Mouse (Mus musculus) liver, embryonic 15.5 days (tissue): ENCODE measurements around the gene Lect2. TPM values are rescaled to one million over a fixed set of nuclear protein-coding genes. Genes with fewer than 3 reads are reported as not detected.

Experiments used
- ATAC-seq: fragments of 200-750 bp; cut with Nextera tagmentation; 2 replicates; pipeline ENCODE4 v1.8.0; 2017; ENCODE audit warnings: moderate number of reproducible peaks, mild to moderate bottlenecking, moderate library complexity; ENCODE audit not compliant: insufficient read depth
- H3K27ac ChIP-seq: fragments of 300-500 bp; sonication (generic); replicated peaks from 2 replicates; pipeline ENCODE4 v1.5.1; 2015; ENCODE audit warnings: mild to moderate bottlenecking, inconsistent platforms
- H3K27me3 ChIP-seq: fragments of 300-500 bp; sonication (generic); 2 replicates; pipeline ENCODE4 v1.6.1; 2015; ENCODE audit warnings: mild to moderate bottlenecking, inconsistent platforms
- H3K36me3 ChIP-seq: fragments of 300-500 bp; sonication (generic); replicated peaks from 2 replicates; pipeline ENCODE4 v1.6.1; 2015; ENCODE audit warnings: moderate library complexity, mild to moderate bottlenecking, inconsistent platforms
- H3K4me1 ChIP-seq: fragments of 300-500 bp; sonication (generic); replicated peaks from 2 replicates; pipeline ENCODE4 v1.6.1; 2015; ENCODE audit warnings: inconsistent platforms
- H3K4me2 ChIP-seq: fragments of 300-500 bp; sonication (generic); 2 replicates; pipeline ENCODE4 v1.6.1; 2015; ENCODE audit warnings: moderate library complexity, mild to moderate bottlenecking, inconsistent platforms
- H3K4me3 ChIP-seq: fragments of 300-500 bp; sonication (generic); replicated peaks from 2 replicates; pipeline ENCODE4 v1.5.1; 2015; ENCODE audit warnings: mild to moderate bottlenecking, inconsistent platforms
- H3K9ac ChIP-seq: fragments of 300-500 bp; sonication (generic); 2 replicates; pipeline ENCODE4 v1.6.1; 2015; ENCODE audit warnings: moderate library complexity, mild to moderate bottlenecking, inconsistent platforms
- H3K9me3 ChIP-seq: fragments of 300-500 bp; sonication (generic); replicated peaks from 2 replicates; pipeline ENCODE4 v1.6.1; 2016; ENCODE audit warnings: inconsistent platforms
- WGBS: fragments of 180-500 bp; shearing (Covaris S2); methylation state at CpG from one replicate; pipeline ENCODE4 v1.1.7; 2015; ENCODE audit warnings: mixed read lengths; ENCODE audit not compliant: insufficient replicate concordance; 5-methylcytosine and 5-hydroxymethylcytosine counted together
- polyA plus RNA-seq: library from polyadenylated mRNA; unstranded; fragments of >200 nt; fragmentation: Nextera tagmentation; extraction: Ambion mirVana; gene quantifications from 2 replicates; pipeline ENCODE4 v1.2.1, GENCODE M21; 2015

The Lect2 gene
- polyA plus RNA-seq, 1 experiment from 2014 or later = 50.1 TPM

- no peak overlapping the region for H3K9ac ChIP-seq
- no peaks in the 10 kb centered on the region for H3K9me3 ChIP-seq
- H3K4me2 ChIP-seq = no peak overlapping the region
- H3K27me3 ChIP-seq = no peaks in the 10 kb centered on the region
- WGBS = 36% methylated on average over 6 of the region's 6 CpGs
- H3K27ac ChIP-seq = no peak overlapping the region
- no peaks in the 10 kb centered on the region for H3K36me3 ChIP-seq
- no peak for ATAC-seq
- H3K4me3 ChIP-seq = no peak overlapping the region
- H3K4me1 ChIP-seq = no peaks in the 10 kb centered on the region
Observed at GRCm38 (mm10) chr13:56506871-56507496, 41.3 kb downstream of the Lect2 start.

GRCm38 (mm10) chr13:56501866-56502420 lies 46.4 kb downstream of the Lect2 start:
- no peak for ATAC-seq
- Histone ChIP-seq H3K9ac (no peak overlapping the region), H3K36me3 (no peaks in the 10 kb centered on the region), H3K27ac (no peak overlapping the region), H3K4me1 (no peaks in the 10 kb centered on the region), H3K27me3 (no peaks in the 10 kb centered on the region), H3K9me3 (no peaks in the 10 kb centered on the region), H3K4me2 (no peak overlapping the region), H3K4me3 (no peak overlapping the region)
- WGBS = 21% methylated on average over 6 of the region's 6 CpGs

- ATAC-seq = no peak
- no peaks in the 10 kb centered on the region for H3K9me3 ChIP-seq
- no peak overlapping the region for H3K4me3 ChIP-seq
- 76% methylated on average over 8 of the region's 8 CpGs for WGBS
- no peaks in the 10 kb centered on the region for H3K27me3 ChIP-seq
- no peaks in the 10 kb centered on the region for H3K4me1 ChIP-seq
- no peak overlapping the region for H3K27ac ChIP-seq
- no peak overlapping the region for H3K4me2 ChIP-seq
- H3K9ac ChIP-seq = no peak overlapping the region
- no peaks in the 10 kb centered on the region for H3K36me3 ChIP-seq
Observed at GRCm38 (mm10) chr13:56500636-56501035, 47.7 kb downstream of the Lect2 start.

GRCm38 (mm10) chr13:56500132-56500531 lies 48.2 kb downstream of the Lect2 start:
- 59% methylated on average over 3 of the region's 3 CpGs for WGBS
- no peaks in the 10 kb centered on the region for H3K36me3 ChIP-seq
- H3K9me3 ChIP-seq = no peaks in the 10 kb centered on the region
- no peaks in the 10 kb centered on the region for H3K4me1 ChIP-seq
- no peak overlapping the region for H3K4me3 ChIP-seq
- H3K9ac ChIP-seq = no peak overlapping the region
- no peak for ATAC-seq
- no peak overlapping the region for H3K4me2 ChIP-seq
- H3K27ac ChIP-seq = no peak overlapping the region
- H3K27me3 ChIP-seq = no peaks in the 10 kb centered on the region

GRCm38 (mm10) chr13:56494440-56494839 lies 53.9 kb downstream of the Lect2 start:
- Histone ChIP-seq H3K4me1 (no peaks in the 10 kb centered on the region), H3K4me3 (no peak overlapping the region), H3K9ac (no peak overlapping the region), H3K27ac (no peak overlapping the region), H3K27me3 (no peaks in the 10 kb centered on the region), H3K4me2 (no peak overlapping the region), H3K9me3 (no peaks in the 10 kb centered on the region), H3K36me3 (no peaks in the 10 kb centered on the region)
- ATAC-seq = no peak
- 53% methylated on average over 3 of the region's 3 CpGs for WGBS

Other genes starting within 250 kb of the Lect2 start
- not detected in 2 replicates for gene Gm3045, start 121.9 kb downstream of the Lect2 start, polyA plus RNA-seq
- 0.93 and 1.3 TPM in 2 replicates for gene Slc25a48, start 110.1 kb downstream of the Lect2 start, polyA plus RNA-seq
- gene Il9, start 66.3 kb downstream of the Lect2 start, polyA plus RNA-seq = not detected in 2 replicates
- gene Fbxl21, start 26.0 kb downstream of the Lect2 start, polyA plus RNA-seq = 0.47 and 0.86 TPM in 2 replicates
- gene Tgfbi, start 61.0 kb upstream of the Lect2 start, polyA plus RNA-seq = 9.7 and 11.1 TPM in 2 replicates
- 3.3 and 3.8 TPM in 2 replicates for gene Smad5, start 154.5 kb upstream of the Lect2 start, polyA plus RNA-seq
- gene Gm45623, start 205.3 kb upstream of the Lect2 start, polyA plus RNA-seq = not detected in 2 replicates